ENCODE assay signal across 9 mouse cellular contexts in the genomic region with DNA sequence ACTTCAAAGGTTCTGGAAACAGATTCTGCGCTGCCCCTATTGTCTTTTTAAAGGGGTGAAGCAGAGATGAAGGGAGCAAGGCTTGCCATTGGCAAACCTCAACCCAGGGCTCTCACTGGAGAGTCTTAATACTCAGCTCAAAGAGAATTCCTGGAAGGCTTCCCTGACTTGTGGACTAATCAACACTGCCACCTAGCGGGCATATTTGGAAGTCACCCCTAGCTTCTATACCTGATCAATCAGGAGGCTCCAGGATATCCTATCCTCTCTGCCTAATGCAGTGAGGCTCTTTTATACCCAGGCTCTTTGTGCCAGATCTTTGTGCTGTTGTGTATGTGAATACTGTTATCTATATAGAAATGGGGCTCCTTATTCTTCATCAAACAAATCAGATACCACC. TPM values are rescaled to one million over a fixed set of nuclear protein-coding genes. Genes with fewer than 3 reads are reported as not detected.
DNase-seq lines count a peak whose midpoint lies in the region; ATAC-seq and TF ChIP-seq lines count a peak whose summit lies in the region.
"Had no signal": no experiment of that assay in that cellular context is flagged by ENCODE, and none has a peak within 500 bp of the region (broad histone marks: within the 10 kb centered on the region; RNA-seq: fewer than 3 reads in every experiment).

No protein-coding gene starts in this region.

- TF ChIP-seq CTCF in E14TG2a.4 (conservative IDR thresholded peaks at IDR 0.05; ENCODE audit: low read length): peak; percentile 64
- TF ChIP-seq CTCF in brain, embryonic 14.5 days (IDR thresholded peaks at IDR 0.05; ENCODE audit: borderline replicate concordance, extremely low read depth, insufficient read depth, insufficient read length): peak; percentile 82

- H3K9me3 ChIP-seq in E14TG2a.4 (ENCODE audit: low read length): peaks cover 14% of the 10 kb centered on the region
- no peaks in the 10 kb centered on the region for H3K9me3 ChIP-seq in liver, embryonic 16.5 days (replicated peaks; ENCODE audit: control insufficient read depth, low read length)
- H3K9me3 ChIP-seq in neural tube, embryonic 14.5 days (ENCODE audit: control insufficient read depth, low read length): no peaks in the 10 kb centered on the region

- DNase-seq in brain, embryonic 14.5 days (ENCODE audit: low read depth): peak; percentile 91
- DNase-seq in fibroblast of lung, adult 2 months (ENCODE audit: low read depth): peak; percentile 20
- DNase-seq in heart, postnatal 10 days: peak; percentile 76 to 84
- peak; percentile 68 to 89 for DNase-seq in kidney, postnatal 36 days
- peak; percentile 23 for DNase-seq in testis, postnatal 14 days (ENCODE audit: low spot score)

- peak; percentile 51; the same call in 1 of the 2 replicates for ATAC-seq in liver, embryonic 16.5 days (ENCODE audit: low read depth)
- peak; percentile 91 for ATAC-seq in neural tube, embryonic 14.5 days (ENCODE audit: low read depth)

- no peak overlapping the region for H3K4me2 ChIP-seq in liver, embryonic 16.5 days (ENCODE audit: low read depth, low read length)
- no peak overlapping the region for H3K4me2 ChIP-seq in neural tube, embryonic 14.5 days (ENCODE audit: low read depth, low read length)

- 2% methylated on average over 2 of the region's 2 CpGs for WGBS in liver, embryonic 16.5 days (ENCODE audit: insufficient replicate concordance)
- WGBS in neural tube, embryonic 14.5 days: 4% methylated on average over 2 of the region's 2 CpGs

- no peaks in the 10 kb centered on the region for H3K27me3 ChIP-seq in E14TG2a.4 (ENCODE audit: insufficient read depth, low read length)
- H3K27me3 ChIP-seq in liver, embryonic 16.5 days (ENCODE audit: control insufficient read depth, insufficient read depth, low read depth, low read length): no peaks in the 10 kb centered on the region
- H3K27me3 ChIP-seq in neural tube, embryonic 14.5 days (ENCODE audit: control insufficient read depth, insufficient read depth, low read length): no peaks in the 10 kb centered on the region

- H3K36me3 ChIP-seq in E14TG2a.4 (ENCODE audit: insufficient read depth, low read length): no peaks in the 10 kb centered on the region
- H3K36me3 ChIP-seq in liver, embryonic 16.5 days (ENCODE audit: control insufficient read depth, insufficient read depth): no peaks in the 10 kb centered on the region
- no peaks in the 10 kb centered on the region for H3K36me3 ChIP-seq in neural tube, embryonic 14.5 days (ENCODE audit: control insufficient read depth, insufficient read depth, low read length)

- no peak for TF ChIP-seq POLR2A in brain, embryonic 14.5 days (IDR thresholded peaks at IDR 0.05; ENCODE audit: borderline replicate concordance, extremely low read depth, insufficient read depth, insufficient read length, poor library complexity, severe bottlenecking)

- H3K27ac ChIP-seq in liver, embryonic 16.5 days (ENCODE audit: low read length): no peak overlapping the region
- H3K27ac ChIP-seq in neural tube, embryonic 14.5 days (ENCODE audit: low read depth, low read length): no peak overlapping the region

- intact Hi-C loops in heart, postnatal 10 days (cut with DNase I): loop anchor here (1.0 to 5.0 kb wide), 3 partner anchors 134 to 497 kb away; no protein-coding TSS in a partner anchor

- no peaks in the 10 kb centered on the region for H3K4me1 ChIP-seq in E14TG2a.4 (replicated peaks; ENCODE audit: low read depth, low read length)
- H3K4me1 ChIP-seq in liver, embryonic 16.5 days (ENCODE audit: control insufficient read depth, low read depth, low read length): no peaks in the 10 kb centered on the region
- H3K4me1 ChIP-seq in neural tube, embryonic 14.5 days (ENCODE audit: control insufficient read depth, insufficient read depth, low read length): no peaks in the 10 kb centered on the region

- H3K4me3 ChIP-seq in E14TG2a.4 (replicated peaks; ENCODE audit: low read length): no peak overlapping the region
- H3K4me3 ChIP-seq in liver, embryonic 16.5 days (ENCODE audit: low read depth, low read length): no peak overlapping the region
- no peak overlapping the region for H3K4me3 ChIP-seq in neural tube, embryonic 14.5 days (ENCODE audit: low read depth, low read length)
- H3K4me3 ChIP-seq: erythroblast, embryonic 14.5 days had no signal

- no peak overlapping the region for H3K9ac ChIP-seq in liver, embryonic 16.5 days (ENCODE audit: low read depth, low read length)
- no peak overlapping the region for H3K9ac ChIP-seq in neural tube, embryonic 14.5 days (replicated peaks; ENCODE audit: low read depth, low read length)

RNA-seq across cellular contexts. Expression of gene Mocs1, which starts 28.0 kb away (rescaled TPM):
- 9.3 and 9.9 TPM in 2 replicates for polyA plus RNA-seq in brain, embryonic 14.5 days (2012; rRNA removed)
- total RNA-seq in heart, postnatal 10 days (2021): 10 to 100 TPM; 23.9 to 25.3 TPM
- polyA plus RNA-seq in liver, embryonic 16.5 days (2015; fragmentation: Nextera tagmentation; extraction: Ambion mirVana): 10.7 and 13.1 TPM in 2 replicates
- polyA plus RNA-seq in neural tube, embryonic 14.5 days (2014; fragmentation: Nextera tagmentation; extraction: Ambion mirVana): 4.4 and 5.0 TPM in 2 replicates

Comparison
In these comparisons a context has a peak if more than half of its experiments do, and no peak if none do; other contexts are left out.
1. DNase-seq: peak in every context shown above with its lines; median percentile 91 in brain, embryonic 14.5 days; 80 in heart, postnatal 10 days; 78 in kidney, postnatal 36 days; 23 in testis, postnatal 14 days; 20 in fibroblast of lung, adult 2 months.